Mouse (Mus musculus): ENCODE data around the gene Thpo. TPM values are rescaled to one million over a fixed set of nuclear protein-coding genes. Genes with fewer than 3 reads are reported as not detected.

The Thpo gene
- polyA plus RNA-seq, 1 experiment from 2014 or later: 0.54 TPM

Other genes with a start within 250 kb of the Thpo start
- 164 and 173 TPM in 2 replicates for gene Eif2b5, start 235.7 kb downstream of the Thpo start, polyA plus RNA-seq (2016; fragmentation: Nextera tagmentation; extraction: Ambion mirVana)
- 28.6 and 33.5 TPM in 2 replicates for gene Dvl3, start 217.5 kb downstream of the Thpo start, polyA plus RNA-seq (2016; fragmentation: Nextera tagmentation; extraction: Ambion mirVana)
- gene Ap2m1, start 199.0 kb downstream of the Thpo start, polyA plus RNA-seq (2016; fragmentation: Nextera tagmentation; extraction: Ambion mirVana): 536 and 586 TPM in 2 replicates
- 49.7 and 61.9 TPM in 2 replicates for gene Abcf3, start 185.9 kb downstream of the Thpo start, polyA plus RNA-seq (2016; fragmentation: Nextera tagmentation; extraction: Ambion mirVana)
- gene Vwa5b2, start 145.0 kb downstream of the Thpo start, polyA plus RNA-seq (2016; fragmentation: Nextera tagmentation; extraction: Ambion mirVana): 0.30 and 0.46 TPM in 2 replicates
- 48.1 and 56.1 TPM in 2 replicates for gene Eef1akmt4, start 122.9 kb downstream of the Thpo start, polyA plus RNA-seq (2016; fragmentation: Nextera tagmentation; extraction: Ambion mirVana)
- gene Gm49333, start 122.9 kb downstream of the Thpo start, polyA plus RNA-seq (2016; fragmentation: Nextera tagmentation; extraction: Ambion mirVana): not detected in 2 replicates
- gene Alg3, start 122.8 kb downstream of the Thpo start, polyA plus RNA-seq (2016; fragmentation: Nextera tagmentation; extraction: Ambion mirVana): 54.5 and 62.4 TPM in 2 replicates
- 0.50 and 0.79 TPM in 2 replicates for gene Camk2n2, start 113.2 kb downstream of the Thpo start, polyA plus RNA-seq (2016; fragmentation: Nextera tagmentation; extraction: Ambion mirVana)
- 1.9 and 2.6 TPM in 2 replicates for gene Ece2, start 104.7 kb downstream of the Thpo start, polyA plus RNA-seq (2016; fragmentation: Nextera tagmentation; extraction: Ambion mirVana)
- gene Psmd2, start 82.9 kb downstream of the Thpo start, polyA plus RNA-seq (2016; fragmentation: Nextera tagmentation; extraction: Ambion mirVana): 517 and 538 TPM in 2 replicates
- 267 and 277 TPM in 2 replicates for gene Eif4g1, start 66.2 kb downstream of the Thpo start, polyA plus RNA-seq (2016; fragmentation: Nextera tagmentation; extraction: Ambion mirVana)
- gene Fam131a, start 41.3 kb downstream of the Thpo start, polyA plus RNA-seq (2016; fragmentation: Nextera tagmentation; extraction: Ambion mirVana): 2.7 and 3.8 TPM in 2 replicates
- 148 and 173 TPM in 2 replicates for gene Polr2h, start 16.8 kb downstream of the Thpo start, polyA plus RNA-seq (2016; fragmentation: Nextera tagmentation; extraction: Ambion mirVana)
- gene Clcn2, start 16.8 kb downstream of the Thpo start, polyA plus RNA-seq (2016; fragmentation: Nextera tagmentation; extraction: Ambion mirVana): 14.1 and 18.5 TPM in 2 replicates
- 0.41 and 1.6 TPM in 2 replicates for gene Chrd, start 1.4 kb downstream of the Thpo start, polyA plus RNA-seq (2016; fragmentation: Nextera tagmentation; extraction: Ambion mirVana)

All from limb, embryonic 10.5 days (tissue).